Mouse (Mus musculus) Muller cell, postnatal 12 days (primary cell): ENCODE data around the gene Gm10272.
"Not testable (repeated sequence)": the region's sequence is repeated elsewhere in the genome, so short reads cannot be mapped to it uniquely, and the experiment has no call there.

ENCODE experiments used
- DNase-seq: peaks from one replicate; pipeline ENCODE4 v3.0.0-alpha.2; 2015; ENCODE audit errors: inconsistent ontology term

Gm10272 gene

GRCm38 (mm10) chr10:77728280-77728679 lies 21.9 kb downstream of the Gm10272 start:
- DNase-seq, result no peak

DNA sequence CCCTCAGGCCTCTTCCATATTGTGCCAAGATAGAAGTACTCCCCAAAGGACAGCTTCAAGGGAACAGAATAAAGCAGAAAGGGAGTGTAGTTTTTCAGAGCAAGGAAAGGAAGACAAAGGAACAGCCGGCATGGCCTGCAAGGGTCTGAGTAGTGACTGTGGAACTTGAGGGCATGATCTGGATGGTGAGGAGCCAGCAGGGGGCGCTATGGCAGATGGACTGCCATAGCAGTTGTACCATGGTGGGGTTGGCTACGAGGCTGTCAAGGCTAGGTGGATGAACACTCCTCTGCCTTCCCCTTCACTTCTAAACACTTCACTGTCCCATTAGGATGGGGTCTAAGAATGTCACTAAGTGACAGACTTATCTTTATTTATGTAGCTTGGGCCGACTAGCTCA lies 22.8 kb downstream of the Gm10272 start:
- no peak for DNase-seq

DNA sequence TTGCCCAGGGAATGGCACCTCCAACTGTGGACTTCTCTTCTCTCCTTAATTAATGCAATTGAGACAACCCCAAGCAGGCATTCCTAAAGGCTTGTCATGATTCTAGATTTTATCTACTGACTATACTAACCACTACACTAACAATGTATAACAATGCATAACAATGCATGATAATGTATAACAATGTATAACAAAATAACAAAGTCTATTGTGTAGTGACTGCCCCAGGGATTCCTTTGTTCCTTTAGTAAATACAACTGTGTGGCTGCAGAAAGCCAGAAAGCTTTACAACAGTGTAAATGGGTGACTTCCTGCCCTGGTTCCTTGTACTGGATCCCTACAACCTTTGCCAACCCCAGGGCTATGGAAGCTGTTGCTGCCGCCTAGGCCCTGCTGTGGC lies 29.5 kb downstream of the Gm10272 start:
- DNase-seq, result no peak

- DNase-seq, result no peak
Observed at GRCm38 (mm10) chr10:77738929-77739328, 32.5 kb downstream of the Gm10272 start.

DNA sequence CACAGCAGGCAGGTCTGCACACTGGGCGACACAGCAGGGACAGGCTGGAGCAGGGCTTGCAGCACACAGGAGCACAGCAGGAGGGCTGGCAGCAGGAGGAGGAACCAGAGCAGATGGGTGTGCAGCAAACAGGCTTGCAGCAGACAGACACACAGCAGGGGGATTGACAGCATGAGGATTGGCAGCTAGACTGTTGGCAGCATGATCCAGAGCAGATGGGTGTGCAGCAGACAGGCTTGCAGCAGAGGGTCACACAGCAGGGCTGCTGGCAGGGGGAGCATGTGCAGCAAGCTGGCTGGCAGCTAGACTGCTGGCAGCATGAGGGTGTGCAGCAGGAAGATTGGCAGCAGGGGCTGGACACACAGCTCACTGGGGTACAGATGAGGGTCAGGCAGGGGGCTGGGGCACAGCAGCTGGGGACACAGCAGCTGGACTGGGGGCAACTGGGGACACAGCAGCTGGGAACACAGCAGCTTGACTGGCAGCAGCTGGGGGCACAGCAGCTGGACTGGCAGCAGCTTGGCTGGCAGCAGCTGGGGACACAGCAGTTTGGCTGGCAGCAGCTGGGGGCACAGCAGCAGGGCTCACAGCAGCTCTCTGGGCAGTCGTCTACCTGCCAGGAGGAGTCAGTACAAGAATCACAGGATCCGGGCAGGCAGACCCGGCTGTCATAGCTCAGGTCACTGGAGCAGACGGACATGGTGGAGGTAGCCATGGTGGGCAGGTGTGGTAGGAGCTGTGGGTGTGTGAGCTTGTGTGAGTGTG lies 35.7 kb downstream of the Gm10272 start, which contains the start of gene Gm18596:
Gene Gm18596, minus strand, starts transcription at position 715 of the 765 bp plus-strand sequence.
- DNase-seq, result not testable (repeated sequence)

DNA sequence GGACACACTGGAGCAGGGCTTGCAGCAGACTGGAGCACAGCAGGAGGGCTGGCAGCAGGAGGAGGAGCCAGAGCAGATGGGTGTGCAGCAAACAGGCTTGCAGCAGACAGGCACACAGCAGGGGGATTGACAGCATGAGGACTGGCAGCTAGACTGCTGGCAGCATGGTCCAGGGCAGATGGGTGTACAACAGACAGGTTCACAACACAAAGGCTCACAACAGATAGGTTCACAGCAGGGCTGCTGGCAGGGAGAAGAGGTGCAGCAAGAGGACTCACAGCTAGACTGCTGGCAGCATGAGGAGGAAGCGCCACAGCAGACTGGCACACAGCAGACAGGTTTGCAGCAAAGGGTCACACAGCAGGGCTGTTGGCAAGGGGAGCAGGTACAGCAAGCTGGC lies 44.3 kb downstream of the Gm10272 start:
- not testable (repeated sequence) for DNase-seq

- not testable (repeated sequence) for DNase-seq
Observed at GRCm38 (mm10) chr10:77751254-77751653, 44.8 kb downstream of the Gm10272 start, which contains the start of gene Gm9736. TSS of gene Gm9736 (minus strand) at chr10:77751354.

DNA sequence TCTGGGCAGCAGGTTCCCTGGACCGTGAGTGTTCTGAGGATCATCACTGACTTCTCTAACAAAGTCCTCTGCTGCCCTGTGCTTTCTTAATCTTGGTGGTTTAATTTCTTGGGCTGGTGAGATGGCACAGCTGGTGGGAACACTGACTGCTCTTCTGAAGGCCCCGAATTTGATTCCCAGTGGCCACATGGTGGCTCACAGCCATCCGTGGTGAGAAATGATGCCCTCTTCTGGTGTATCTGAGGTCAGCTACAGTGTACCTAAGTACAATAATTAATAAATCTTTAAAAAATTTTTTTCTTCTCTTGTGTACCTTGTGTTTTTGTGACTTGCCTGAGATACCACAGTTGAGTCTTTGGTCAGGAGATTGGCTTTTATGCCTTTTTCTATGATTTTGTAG lies 45.9 kb downstream of the Gm10272 start:
- DNase-seq, result not testable (repeated sequence)

GRCm38 (mm10) chr10:77753448-77753847 lies 47.0 kb downstream of the Gm10272 start:
- no peak for DNase-seq
